Mouse (Mus musculus) bone marrow, adult 2 months (tissue): ENCODE results near the gene Shank3.

Experiments used
- CTCF ChIP-seq: fragments of 200-500 bp; IDR thresholded peaks from 2 replicates; pipeline ENCODE4 v1.5.1; 2011; ENCODE audit warnings: low read length, control low read depth; ENCODE audit not compliant: control insufficient read depth, insufficient read depth
- POLR2A ChIP-seq: fragments of 200-500 bp; IDR thresholded peaks from 2 replicates; pipeline ENCODE4 v1.6.1; 2011; ENCODE audit warnings: low read depth, mild to moderate bottlenecking, control low read depth, low read length, borderline replicate concordance; ENCODE audit not compliant: control insufficient read depth

DNA sequence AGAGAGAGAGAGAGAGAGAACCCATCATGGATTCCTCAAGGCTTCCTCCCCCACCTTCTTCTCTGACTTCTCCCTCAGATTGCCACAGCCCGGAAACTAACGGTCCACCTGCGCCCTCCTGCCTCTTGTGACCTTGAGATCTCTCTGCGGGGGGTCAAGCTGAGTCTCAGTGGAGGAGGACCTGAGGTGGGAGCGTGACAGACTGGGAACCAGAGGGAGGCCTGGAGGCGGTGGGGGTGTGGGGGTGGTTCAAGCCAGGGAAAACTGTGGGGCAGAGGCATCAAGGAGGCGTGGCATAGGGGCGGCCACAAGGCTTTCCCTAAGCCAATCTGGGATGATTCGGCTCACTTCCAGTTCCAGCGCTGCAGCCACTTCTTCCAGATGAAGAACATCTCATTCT is 39.1 kb upstream of the Shank3 start:
- TF ChIP-seq CTCF (no peak), POLR2A (no peak)
